Mouse (Mus musculus) c-Kit-positive CD71-positive TER-119-negative erythroid progenitor cells, embryonic 14.5 days (primary cell): ENCODE data around the gene Adamtsl5.
A peak's percentile ranks its signal among the peaks of the same experiment; 100 is the strongest.

ENCODE experiments used
- DNase-seq: peaks from one replicate; pipeline ENCODE4 v3.0.0-alpha.2; 2013; ENCODE audit warnings: low read depth

Gene Adamtsl5

DNA sequence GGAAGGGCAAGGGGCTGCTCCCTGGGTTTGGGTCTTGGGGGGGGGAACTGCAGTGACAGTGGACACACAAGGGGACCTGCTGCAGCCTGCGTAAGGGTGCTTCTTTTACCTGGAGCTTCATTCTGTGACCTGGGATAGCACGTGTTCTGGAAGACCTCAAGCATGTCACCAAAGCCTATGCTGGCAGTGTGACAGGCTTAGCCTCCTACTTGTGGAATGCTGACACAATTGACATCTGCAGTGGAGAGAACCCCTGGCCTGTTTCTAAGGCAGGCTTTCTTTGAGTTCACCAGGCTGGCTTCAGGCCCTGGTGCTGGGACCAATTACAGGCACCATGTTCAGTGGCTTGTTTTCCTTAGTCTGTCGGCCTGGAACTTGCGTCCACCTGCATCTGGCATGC, 53.9 kb downstream of the Adamtsl5 start:
- no peak for DNase-seq

GRCm38 (mm10) chr10:80293325-80293724, 54.9 kb downstream of the Adamtsl5 start:
- DNase-seq: no peak

DNA sequence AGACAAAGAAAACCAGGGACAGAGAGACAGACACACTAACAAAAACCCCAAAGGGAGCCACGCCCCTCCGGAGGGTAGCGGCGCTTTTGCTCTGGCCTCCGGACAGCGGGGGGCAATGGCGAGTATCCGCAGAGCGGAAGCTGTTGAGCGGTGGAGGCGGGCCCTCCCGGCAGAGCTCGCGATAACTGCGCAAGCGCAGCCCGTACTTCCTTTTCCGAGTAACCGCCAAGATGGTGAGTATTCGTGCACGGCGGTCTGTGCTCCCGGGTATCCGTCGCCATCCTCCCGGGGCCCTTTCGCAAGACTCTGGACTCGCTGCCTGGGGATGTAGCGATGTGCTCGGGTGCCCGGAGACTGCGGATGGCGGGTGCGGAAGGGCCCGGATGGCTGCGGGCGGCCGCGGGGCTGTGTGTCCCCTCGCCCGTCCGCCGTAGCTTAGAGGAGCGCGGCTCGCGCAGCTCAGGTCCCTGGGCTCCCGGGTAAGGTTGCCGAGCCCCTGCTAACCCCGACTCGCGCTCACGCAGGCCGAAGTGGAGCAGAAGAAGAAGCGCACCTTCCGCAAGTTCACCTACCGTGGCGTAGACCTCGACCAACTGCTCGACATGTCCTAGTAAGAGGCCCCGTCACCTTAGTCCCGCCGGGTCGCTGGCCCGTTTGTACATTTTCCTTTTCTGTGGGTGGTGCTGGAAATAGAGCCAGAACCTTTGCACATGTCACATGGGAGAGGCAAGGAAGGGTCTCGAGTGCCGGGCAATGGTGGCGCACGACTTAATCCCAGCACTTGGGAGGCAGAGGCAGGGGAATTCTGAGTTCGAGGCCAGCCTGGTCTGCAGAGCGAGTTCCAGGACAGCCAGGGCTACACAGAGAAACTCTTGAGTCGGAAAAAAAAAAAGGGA, 55.7 kb downstream of the Adamtsl5 start, which contains the start of gene Rps15:
Rps15 (plus strand) TSS at position 203 of the 896 bp plus-strand sequence.
- peak; percentile 93 for DNase-seq
